Mouse (Mus musculus) hindlimb bud, embryonic 11.5 days (tissue): Measurements from ENCODE around the gene Cuedc1.

Experiments
- DNase-seq: peaks from one replicate; pipeline ENCODE4 v3.0.0-alpha.2; 2012; ENCODE audit warnings: low read depth, low spot score; ENCODE audit errors: extremely low spot score

Gene Cuedc1

DNA sequence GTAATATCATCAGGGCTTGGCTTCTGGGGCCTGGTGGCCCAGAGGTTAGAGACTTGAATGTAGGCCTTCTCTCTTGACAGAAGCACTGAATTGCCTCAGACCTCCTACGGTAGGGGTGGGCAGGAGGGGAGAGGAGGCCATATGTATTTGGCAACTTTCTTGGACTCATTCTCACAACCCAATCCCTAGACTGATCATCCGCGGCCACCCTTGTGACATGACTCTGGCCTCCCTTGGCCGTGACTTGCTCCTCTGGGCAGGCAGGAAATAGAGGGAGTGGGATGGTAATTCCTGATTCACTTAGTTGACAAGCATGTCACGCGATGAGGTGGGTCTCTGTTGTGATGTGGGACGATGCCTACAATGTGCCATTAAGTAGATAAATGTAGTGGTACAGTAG, 68.6 kb downstream of the Cuedc1 start:
- DNase-seq, result no peak

DNA sequence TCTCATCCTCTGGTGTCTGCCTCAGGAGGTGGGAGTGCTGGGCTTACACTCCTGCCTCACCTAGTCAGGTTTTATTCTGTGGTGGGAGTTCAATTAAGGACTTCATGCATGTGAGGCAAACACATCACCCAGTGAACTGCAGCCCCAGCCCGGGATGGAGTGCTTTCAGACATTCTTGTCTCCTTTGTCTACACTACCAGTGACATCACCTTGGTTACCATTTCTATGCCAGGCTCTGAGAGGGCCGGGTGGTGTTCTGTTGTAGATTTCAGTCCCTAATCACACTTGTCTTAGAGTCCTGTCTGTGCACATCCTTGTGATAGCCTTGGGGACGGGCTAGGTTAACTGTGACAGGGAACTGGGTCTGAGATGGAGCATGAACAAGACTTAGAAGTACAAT, 70.8 kb downstream of the Cuedc1 start:
- no peak for DNase-seq

DNA sequence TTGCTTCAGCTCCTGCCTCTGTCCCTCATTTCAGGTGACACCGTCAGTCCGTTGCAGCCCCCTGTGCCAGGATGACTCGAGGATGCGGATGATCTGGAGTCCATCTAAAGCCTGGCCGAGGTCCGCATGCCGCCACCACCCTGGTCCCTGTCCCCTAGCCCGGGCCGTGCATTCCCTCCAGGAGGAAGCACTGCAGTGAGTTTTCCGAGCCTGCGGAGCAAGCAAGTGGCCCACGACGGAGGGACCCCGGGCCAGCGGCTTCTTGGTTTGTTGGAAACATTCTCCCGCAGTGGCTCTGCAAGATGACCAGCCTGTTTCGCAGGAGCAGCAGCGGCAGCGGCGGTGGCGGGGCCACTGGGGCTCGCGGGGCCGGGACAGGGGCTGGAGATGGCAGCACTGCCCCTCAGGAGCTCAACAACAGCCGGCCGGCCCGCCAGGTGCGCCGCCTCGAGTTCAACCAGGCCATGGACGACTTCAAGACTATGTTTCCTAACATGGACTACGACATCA, 71.7 kb downstream of the Cuedc1 start:
- DNase-seq, result no peak

- DNase-seq, result no peak
Observed at GRCm38 (mm10) chr11:88170606-88171005, 72.7 kb downstream of the Cuedc1 start.

DNA sequence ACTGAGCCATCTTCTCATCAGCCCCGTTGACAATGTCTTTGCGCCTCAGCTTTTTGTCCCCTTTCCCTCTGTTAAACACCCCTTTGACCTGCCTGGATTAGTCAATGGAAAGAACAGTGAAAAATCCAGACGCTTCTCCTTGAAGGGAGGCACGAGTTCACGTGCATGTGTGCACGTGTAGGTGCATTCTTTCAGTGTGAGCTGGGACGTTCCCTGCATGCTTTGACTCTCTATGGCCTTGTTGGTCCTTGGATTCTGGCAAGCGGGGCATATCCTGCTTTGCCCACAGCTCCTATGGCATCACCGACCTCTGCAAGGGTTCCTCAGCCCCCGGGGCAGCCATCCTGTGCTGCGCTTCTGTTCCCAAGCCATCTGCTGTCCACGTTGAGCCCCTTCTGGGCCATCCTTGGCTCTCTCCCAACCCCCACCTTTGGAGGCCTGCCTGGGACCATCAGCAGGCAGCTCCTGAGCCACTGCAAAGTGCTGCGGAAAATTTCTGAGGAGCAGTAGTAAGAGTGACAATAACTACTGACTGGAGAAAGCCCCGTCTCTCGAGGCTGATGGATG, 74.1 kb downstream of the Cuedc1 start:
- no peak for DNase-seq

DNA sequence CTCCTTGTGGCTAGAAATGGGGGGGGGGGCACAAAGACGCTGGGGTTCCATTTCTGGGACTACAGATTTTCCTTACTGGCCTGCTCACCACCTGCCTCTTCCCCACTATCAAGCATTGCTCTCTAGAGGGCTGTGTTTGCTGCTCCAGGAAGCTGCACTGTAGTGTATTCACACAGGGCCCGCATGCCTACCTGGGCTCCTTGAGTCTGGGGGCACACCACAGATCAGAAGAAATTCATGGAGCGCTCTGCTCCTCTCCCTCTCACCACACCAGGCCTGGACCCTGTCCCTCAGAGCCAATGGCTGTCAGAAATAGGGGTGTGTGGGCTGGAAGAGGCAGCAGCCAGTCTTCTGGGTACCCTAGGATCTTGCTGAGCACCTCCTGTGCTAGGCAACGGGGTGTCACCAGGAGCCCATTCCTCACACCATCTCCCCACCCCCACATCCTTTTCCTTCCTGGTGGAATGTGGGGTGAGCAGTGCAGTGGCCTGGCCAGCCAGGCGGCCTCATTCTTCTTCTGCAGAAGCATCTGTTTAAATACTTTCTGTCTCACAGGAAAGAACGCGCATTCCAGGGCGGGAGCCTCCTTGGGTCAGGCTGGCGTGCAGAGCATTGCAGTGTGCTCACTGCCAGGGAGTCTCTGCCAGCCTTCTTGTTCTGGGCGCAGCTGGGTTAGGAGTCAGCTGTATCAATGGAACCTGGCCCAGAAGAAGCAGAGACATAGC, 74.9 kb downstream of the Cuedc1 start:
- no peak for DNase-seq

DNA sequence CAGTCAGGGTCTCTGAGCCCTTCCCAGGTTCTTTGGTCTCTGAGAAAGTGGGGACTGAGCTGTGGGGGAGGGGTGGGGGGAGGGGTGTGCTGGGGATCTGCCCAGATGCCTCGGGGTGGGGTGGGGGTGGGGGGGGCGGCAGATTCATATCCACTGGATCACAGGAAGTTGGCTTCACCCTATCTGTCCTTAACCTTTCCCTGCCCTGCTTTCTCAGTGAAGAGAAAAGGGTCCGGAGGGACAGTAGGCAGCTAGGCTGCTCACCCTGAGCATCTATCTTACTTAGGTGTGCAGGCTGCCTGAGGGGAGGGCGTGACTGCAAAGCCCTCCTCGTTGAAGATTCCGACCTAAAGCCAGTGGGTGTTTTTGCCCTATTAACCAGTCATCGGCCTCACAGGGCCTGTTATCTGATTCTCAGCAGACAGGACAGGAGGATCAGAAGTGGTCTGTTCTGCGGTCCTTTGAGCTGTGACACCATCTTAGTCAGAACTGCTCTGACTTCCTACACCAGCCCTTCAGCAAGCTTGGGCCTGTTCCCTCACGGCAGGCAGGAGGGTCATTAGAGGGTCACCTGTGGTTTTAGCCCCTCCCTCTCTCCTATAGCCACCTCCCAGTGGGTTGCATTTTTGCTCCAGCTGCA, 75.6 kb downstream of the Cuedc1 start:
- DNase-seq, result no peak

DNA sequence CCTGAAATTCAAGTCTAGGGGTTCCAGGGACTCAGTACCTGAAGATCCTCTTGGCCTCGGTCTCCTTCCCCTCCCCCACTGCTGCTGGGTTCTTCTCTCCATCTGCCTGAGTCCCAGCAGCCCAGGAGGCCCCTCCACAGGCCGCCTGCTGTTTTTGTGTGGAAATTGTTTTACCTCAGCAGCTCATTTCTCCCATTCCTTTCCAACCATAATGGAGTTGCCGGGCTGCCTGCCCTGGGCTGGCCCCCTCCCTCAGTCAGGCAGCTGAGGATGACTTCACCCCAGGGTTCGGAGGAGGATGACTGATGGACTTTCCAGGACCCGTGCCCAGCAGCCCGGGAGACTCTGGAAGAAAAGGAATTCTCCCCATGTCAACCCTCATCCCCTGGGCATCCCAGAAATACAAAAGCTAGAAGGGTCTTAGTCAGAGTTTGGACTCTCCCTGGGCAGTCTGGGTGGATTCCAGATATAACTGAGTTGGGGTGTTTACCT, 82.7 kb downstream of the Cuedc1 start:
- DNase-seq, result no peak

DNA sequence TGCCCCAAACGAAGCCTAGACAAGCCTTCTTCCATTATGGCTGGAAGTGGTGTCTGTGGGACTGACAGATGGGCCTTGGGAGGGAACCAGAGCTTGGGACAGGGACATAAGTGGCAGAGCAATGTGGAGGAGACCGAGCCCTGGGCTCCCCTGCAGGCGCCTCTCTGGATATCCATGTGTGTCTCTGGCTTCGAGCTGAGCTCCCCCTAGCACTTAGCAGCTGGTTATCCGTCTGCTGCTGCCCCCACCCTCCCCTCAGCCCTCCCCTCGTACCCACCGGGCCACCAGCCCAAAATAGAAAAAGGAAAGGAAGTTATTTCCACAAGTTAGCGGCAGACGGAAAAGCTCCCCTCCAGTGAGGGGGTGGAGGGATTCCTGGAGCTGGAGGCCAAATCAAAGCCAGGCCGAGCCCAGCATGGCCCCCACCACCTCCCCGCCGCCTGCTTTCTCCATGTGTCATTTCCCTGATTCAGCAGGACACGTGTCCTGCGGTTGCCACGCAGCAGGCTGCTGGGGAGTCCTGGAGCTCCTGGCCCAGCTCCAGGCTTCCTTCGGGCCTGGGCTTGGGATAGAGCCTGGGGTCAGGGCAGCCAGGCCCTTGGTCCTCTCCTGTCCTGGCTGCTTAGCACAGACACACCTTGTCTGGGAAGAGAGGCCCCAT, 83.2 kb downstream of the Cuedc1 start:
- DNase-seq, result no peak

GRCm38 (mm10) chr11:88184632-88185180, 86.8 kb downstream of the Cuedc1 start:
- DNase-seq, result no peak

DNA sequence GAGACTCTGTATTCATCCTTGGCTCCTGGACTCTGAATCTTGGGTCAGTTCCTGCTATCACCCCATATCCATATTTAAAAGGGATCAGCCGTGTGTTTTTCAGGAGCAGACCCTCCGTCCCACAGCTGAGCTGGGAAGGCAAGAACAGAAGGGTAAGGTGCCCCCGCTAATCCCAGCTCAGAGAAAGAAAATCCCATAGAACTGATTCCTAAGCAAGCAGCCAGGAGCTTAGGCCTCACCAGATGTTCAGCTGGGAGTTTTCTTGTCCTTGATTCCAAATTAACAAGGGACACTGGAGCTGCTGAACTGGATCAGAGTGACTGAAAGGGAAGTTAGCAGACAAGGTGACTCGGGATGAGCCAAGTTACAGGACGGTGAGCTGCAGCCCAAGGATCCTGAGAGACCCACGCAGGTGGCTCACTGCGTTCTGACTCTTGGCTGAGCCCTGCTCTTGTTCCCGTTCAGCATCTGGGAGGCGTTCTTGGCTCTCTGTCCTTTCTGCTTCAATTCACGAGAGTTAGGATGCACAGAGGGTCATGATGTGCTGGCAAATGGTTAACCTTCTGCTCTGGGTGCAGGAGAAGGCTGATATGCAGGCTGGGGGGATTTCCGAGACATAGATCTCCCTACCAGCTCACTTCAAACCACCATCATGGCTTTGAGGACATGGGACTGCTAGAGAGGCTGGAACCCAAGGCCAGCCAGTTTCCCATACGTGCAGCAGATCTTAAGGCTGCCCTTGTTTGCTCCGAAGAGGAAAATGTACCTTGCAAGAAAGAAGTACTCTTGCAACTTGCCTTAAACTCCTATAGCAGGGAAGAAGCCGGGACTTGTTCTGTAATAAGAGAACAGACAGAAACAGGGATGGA, 88.5 kb downstream of the Cuedc1 start:
- DNase-seq, result no peak

GRCm38 (mm10) chr11:88186947-88187243, 89.0 kb downstream of the Cuedc1 start:
- DNase-seq, result no peak

DNA sequence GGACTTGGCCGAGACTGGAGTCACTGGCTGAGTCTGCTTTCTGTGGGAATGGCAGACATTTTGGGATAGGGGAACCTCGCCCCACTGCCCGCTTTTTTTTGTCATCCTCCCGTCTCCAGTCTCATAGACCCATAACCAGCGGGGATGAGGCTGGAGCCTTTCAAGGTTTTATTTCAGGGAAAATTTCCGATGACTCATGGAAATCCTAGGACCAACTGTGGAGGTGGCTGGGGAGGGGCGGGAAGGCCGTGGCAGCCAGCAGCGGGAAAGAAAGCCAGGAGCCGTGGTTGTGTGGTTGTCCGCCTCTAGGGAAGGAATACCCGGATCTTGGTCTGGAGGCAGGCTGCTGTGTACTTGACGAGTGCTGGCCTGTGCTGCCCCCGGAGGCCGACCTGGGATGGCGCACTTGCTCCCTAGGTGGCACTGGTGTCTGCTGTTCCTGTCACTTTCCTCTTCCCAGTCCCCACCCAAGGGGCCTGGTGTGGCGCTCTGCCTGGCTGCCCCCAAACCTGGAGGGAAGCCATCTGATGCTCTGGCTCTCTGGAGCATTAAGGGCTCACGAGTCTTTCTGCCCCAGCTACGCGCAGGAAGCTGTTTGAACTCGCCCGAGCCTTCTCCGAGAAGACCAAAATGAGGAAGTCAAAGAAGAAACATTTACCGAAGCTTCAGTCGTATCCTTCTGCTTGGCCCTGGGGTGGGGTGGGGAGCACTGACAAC, 89.7 kb downstream of the Cuedc1 start:
- no peak for DNase-seq

- no peak for DNase-seq
Observed at GRCm38 (mm10) chr11:88188216-88188615, 90.4 kb downstream of the Cuedc1 start.

DNA sequence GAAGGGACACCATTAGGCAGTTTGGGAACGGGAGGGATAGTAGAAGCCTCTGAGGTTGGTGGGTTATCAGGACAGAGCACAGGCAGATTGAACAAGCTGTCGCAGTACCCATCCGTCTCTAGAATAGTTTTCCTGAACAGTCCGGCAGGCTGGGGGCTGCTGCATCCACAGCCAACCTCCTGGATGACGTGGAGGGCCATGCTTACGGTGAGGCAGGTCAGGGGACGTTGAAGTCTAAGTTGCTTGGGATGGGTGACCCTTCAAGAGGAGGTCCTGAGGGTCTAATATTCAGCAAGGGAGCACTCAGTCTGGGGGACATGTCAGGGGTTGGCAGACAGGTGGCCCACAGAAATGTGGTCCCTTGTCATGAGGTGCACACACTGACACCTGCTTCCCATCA, 90.8 kb downstream of the Cuedc1 start:
- DNase-seq, result no peak

GRCm38 (mm10) chr11:88192595-88192994, 94.7 kb downstream of the Cuedc1 start:
- no peak for DNase-seq

- DNase-seq, result no peak
Observed at GRCm38 (mm10) chr11:88193098-88193823, 95.4 kb downstream of the Cuedc1 start.

GRCm38 (mm10) chr11:88193824-88194696, 96.2 kb downstream of the Cuedc1 start:
- DNase-seq, result no peak
